Comparison of ENCODE assay signal across 8 mouse cellular contexts in genomic region chr10:121409717-121410116, GRCm38 (mm10). TPM values are rescaled to one million over a fixed set of nuclear protein-coding genes. Genes with fewer than 3 reads are reported as not detected.
DNase-seq lines count a peak whose midpoint lies in the region; ATAC-seq and TF ChIP-seq lines count a peak whose summit lies in the region.

No protein-coding gene starts in this region.

- no peak for ATAC-seq in heart, embryonic 12.5 days (ENCODE audit: insufficient number of reproducible peaks, low FRiP score)
- no peak for ATAC-seq in liver, postnatal 0 days

- no peak overlapping the region for H3K27ac ChIP-seq in heart, adult 2 months
- no peak overlapping the region for H3K27ac ChIP-seq in heart, embryonic 12.5 days (ENCODE audit: poor library complexity, severe bottlenecking)
- H3K27ac ChIP-seq in liver, postnatal 0 days (ENCODE audit: low read depth) = no peak overlapping the region

- DNase-seq in heart, adult 2 months = peak; percentile 40 to 42
- peak; percentile 38 for DNase-seq in thymus, postnatal 14 days
- DNase-seq in thymus, postnatal 36 days = no peak
- peak; percentile 51 to 61 for DNase-seq in cerebellum, postnatal 36 days
- peak; percentile 41 for DNase-seq in liver, postnatal 0 days
- DNase-seq in thymus, postnatal 25 days = peak; percentile 43
- DNase-seq in urinary bladder, postnatal 4 days (ENCODE audit: low spot score in 2 of 2) = no peak

- no peak overlapping the region for H3K9ac ChIP-seq in heart, adult 2 months (ENCODE audit: low read depth, low read length)
- H3K9ac ChIP-seq in heart, embryonic 12.5 days = no peak overlapping the region
- H3K9ac ChIP-seq in liver, postnatal 0 days (replicated peaks) = no peak overlapping the region

- peak; percentile 49; the same call in 1 of the 2 replicates for TF ChIP-seq EP300 in heart, adult 2 months (IDR thresholded peaks at IDR 0.05; ENCODE audit: insufficient read depth, low read depth, low read length)
- no peak for TF ChIP-seq EP300 in liver, postnatal 0 days (IDR thresholded peaks at IDR 0.05; ENCODE audit: low read depth)

- TF ChIP-seq CTCF in heart, adult 2 months (IDR thresholded peaks at IDR 0.05) = peak; percentile 92
- peak; percentile 88 for TF ChIP-seq CTCF in liver, postnatal 0 days (IDR thresholded peaks at IDR 0.05; ENCODE audit: low read depth)

- H3K27me3 ChIP-seq in heart, adult 2 months (ENCODE audit: control insufficient read depth, insufficient read depth, low read length) = no peaks in the 10 kb centered on the region
- H3K27me3 ChIP-seq in heart, embryonic 12.5 days (replicated peaks) = no peaks in the 10 kb centered on the region
- no peaks in the 10 kb centered on the region for H3K27me3 ChIP-seq in liver, postnatal 0 days (ENCODE audit: insufficient read depth, low read length)

- peaks cover 7% of the 10 kb centered on the region; the same call in 1 of the 2 replicates for H3K36me3 ChIP-seq in heart, adult 2 months (ENCODE audit: control insufficient read depth, insufficient read depth, low read length)
- H3K36me3 ChIP-seq in heart, embryonic 12.5 days = peaks cover 40% of the 10 kb centered on the region
- peaks cover 35% of the 10 kb centered on the region for H3K36me3 ChIP-seq in liver, postnatal 0 days (replicated peaks; ENCODE audit: insufficient read depth, low read length)

- intact Hi-C loops in heart, adult 2 months (cut with DNase I) = loop anchor here (1.0 kb wide), 2 partner anchors 68 to 107 kb away; no protein-coding TSS in a partner anchor

- TF ChIP-seq POLR2A in heart, adult 2 months (IDR thresholded peaks at IDR 0.05; ENCODE audit: insufficient read depth, low read depth, low read length) = no peak

- no peak overlapping the region for H3K4me2 ChIP-seq in heart, embryonic 12.5 days
- H3K4me2 ChIP-seq in liver, postnatal 0 days (ENCODE audit: low read depth, low read length) = no peak overlapping the region

- H3K4me1 ChIP-seq in heart, adult 2 months (ENCODE audit: control insufficient read depth, insufficient read depth, low read length) = peaks cover 4% of the 10 kb centered on the region
- H3K4me1 ChIP-seq in heart, embryonic 12.5 days (replicated peaks) = no peaks in the 10 kb centered on the region
- no peaks in the 10 kb centered on the region for H3K4me1 ChIP-seq in liver, postnatal 0 days (ENCODE audit: insufficient read depth)

- H3K4me3 ChIP-seq in heart, adult 2 months = no peak overlapping the region
- H3K4me3 ChIP-seq in heart, embryonic 12.5 days = no peak overlapping the region
- no peak overlapping the region for H3K4me3 ChIP-seq in liver, postnatal 0 days (ENCODE audit: low read depth, low read length)

- no peaks in the 10 kb centered on the region for H3K79me2 ChIP-seq in heart, adult 2 months (replicated peaks; ENCODE audit: control insufficient read depth, insufficient read depth, low read length)

- no peaks in the 10 kb centered on the region for H3K9me3 ChIP-seq in heart, embryonic 12.5 days (replicated peaks)
- no peaks in the 10 kb centered on the region for H3K9me3 ChIP-seq in liver, postnatal 0 days (ENCODE audit: low read length)

- 67% methylated on average over 7 of the region's 7 CpGs for WGBS in heart, adult 2 months
- 70% methylated on average over 7 of the region's 7 CpGs for whole genome bisulfite sequencing in heart, embryonic 12.5 days
- WGBS in liver, postnatal 0 days (ENCODE audit: insufficient replicate concordance) = 58% methylated on average over 7 of the region's 7 CpGs

RNA-seq across cellular contexts. Expression of gene Gns, which starts 44.8 kb away (rescaled TPM):
- 10 to 100 TPM; 82.1 to 92.2 TPM for total RNA-seq in heart, adult 2 months (2021)
- polyA plus RNA-seq in heart, adult 2 months (2012; rRNA removed) = 45.5 and 55.9 TPM in 2 replicates
- polyA plus RNA-seq in heart, embryonic 12.5 days (2016; fragmentation: Nextera tagmentation; extraction: Ambion mirVana) = 40.2 and 40.3 TPM in 2 replicates
- polyA plus RNA-seq in liver, postnatal 0 days (2015; fragmentation: Nextera tagmentation; extraction: Ambion mirVana) = 27.7 and 28.9 TPM in 2 replicates

RNA-seq across cellular contexts. Expression of gene Tbc1d30, which starts 58.6 kb away (rescaled TPM):
- 1 to 10 TPM; 1.8 to 1.9 TPM for total RNA-seq in heart, adult 2 months (2021)
- polyA plus RNA-seq in heart, adult 2 months (2012; rRNA removed) = 0.61 and 0.91 TPM in 2 replicates
- 1.3 and 1.4 TPM in 2 replicates for polyA plus RNA-seq in heart, embryonic 12.5 days (2016; fragmentation: Nextera tagmentation; extraction: Ambion mirVana)
- polyA plus RNA-seq in liver, postnatal 0 days (2015; fragmentation: Nextera tagmentation; extraction: Ambion mirVana) = 0.75 and 1.4 TPM in 2 replicates

Comparison
In these comparisons a context has a peak if more than half of its experiments do, and no peak if none do; other contexts are left out.
1. DNase-seq: peak in heart, adult 2 months (2 of 2), thymus, postnatal 14 days (single experiment), cerebellum, postnatal 36 days (2 of 2), liver, postnatal 0 days (single experiment) and thymus, postnatal 25 days (single experiment); none in thymus, postnatal 36 days (0 of 2) and urinary bladder, postnatal 4 days (0 of 2).